Mouse (Mus musculus): Measurements from ENCODE around the gene Slc6a9. TPM values are rescaled to one million over a fixed set of nuclear protein-coding genes. Genes with fewer than 3 reads are reported as not detected.

Gene Slc6a9
- polyA plus RNA-seq, 1 experiment from 2014 or later: 16.6 TPM

GRCm38 (mm10) chr4:117830124-117830551, 4.2 kb upstream of the Slc6a9 start:
- 18% methylated on average over 5 of the region's 5 CpGs for WGBS
- no peaks in the 10 kb centered on the region for H3K36me3 ChIP-seq
- peak overlapping the region; percentile 32 for H3K4me2 ChIP-seq (replicated peaks)
- H3K27me3 ChIP-seq (replicated peaks): peaks cover 13% of the 10 kb centered on the region; the same call in 1 of the 2 replicates
- H3K9me3 ChIP-seq: no peaks in the 10 kb centered on the region
- ATAC-seq (ENCODE audit: low FRiP score, low read depth): no peak
- no peak overlapping the region for H3K27ac ChIP-seq
- H3K4me1 ChIP-seq: peaks cover 16% of the 10 kb centered on the region
- no peak overlapping the region for H3K4me3 ChIP-seq
- H3K9ac ChIP-seq: no peak overlapping the region

- WGBS: 93% methylated on average over 9 of the region's 9 CpGs
- peaks cover 13% of the 10 kb centered on the region; the same call in 1 of the 2 replicates for H3K27me3 ChIP-seq (replicated peaks)
- H3K27ac ChIP-seq: no peak overlapping the region
- ATAC-seq (ENCODE audit: low FRiP score, low read depth): no peak
- no peaks in the 10 kb centered on the region for H3K9me3 ChIP-seq
- H3K9ac ChIP-seq: no peak overlapping the region
- no peak overlapping the region for H3K4me2 ChIP-seq (replicated peaks)
- H3K4me1 ChIP-seq: peaks cover 16% of the 10 kb centered on the region
- no peaks in the 10 kb centered on the region for H3K36me3 ChIP-seq
- no peak overlapping the region for H3K4me3 ChIP-seq
These were observed 3.5 kb upstream of the Slc6a9 start for GRCm38 (mm10) chr4:117830801-117831200.

GRCm38 (mm10) chr4:117831499-117831898, 2.8 kb upstream of the Slc6a9 start:
- WGBS: 70% methylated on average over 2 of the region's 2 CpGs
- Histone ChIP-seq H3K36me3 (no peaks in the 10 kb centered on the region), H3K4me2 (replicated peaks) (no peak overlapping the region), H3K9me3 (no peaks in the 10 kb centered on the region), H3K27me3 (replicated peaks) (peaks cover 13% of the 10 kb centered on the region; the same call in 1 of the 2 replicates), H3K9ac (no peak overlapping the region), H3K27ac (no peak overlapping the region), H3K4me3 (no peak overlapping the region), H3K4me1 (peaks cover 16% of the 10 kb centered on the region)
- ATAC-seq (ENCODE audit: low FRiP score, low read depth): no peak

- H3K9me3 ChIP-seq: no peaks in the 10 kb centered on the region
- 85% methylated on average over 9 of the region's 9 CpGs for WGBS
- ATAC-seq (ENCODE audit: low FRiP score, low read depth): no peak
- no peaks in the 10 kb centered on the region for H3K36me3 ChIP-seq
- H3K4me2 ChIP-seq (replicated peaks): no peak overlapping the region
- no peak overlapping the region for H3K27ac ChIP-seq
- no peak overlapping the region for H3K9ac ChIP-seq
- H3K4me1 ChIP-seq: peaks cover 16% of the 10 kb centered on the region
- no peak overlapping the region for H3K4me3 ChIP-seq
- H3K27me3 ChIP-seq (replicated peaks): peaks cover 13% of the 10 kb centered on the region; the same call in 1 of the 2 replicates
These were observed 2.2 kb upstream of the Slc6a9 start for GRCm38 (mm10) chr4:117831920-117832691.

- peak overlapping the region; percentile 81 for H3K9ac ChIP-seq
- H3K27me3 ChIP-seq (replicated peaks): peaks cover 12% of the 10 kb centered on the region; the same call in 1 of the 2 replicates
- ATAC-seq (ENCODE audit: low FRiP score, low read depth): peak; percentile 49
- no peaks in the 10 kb centered on the region for H3K9me3 ChIP-seq
- no peaks in the 10 kb centered on the region for H3K36me3 ChIP-seq
- peak overlapping the region; percentile 79 for H3K4me3 ChIP-seq
- H3K4me2 ChIP-seq (replicated peaks): peak overlapping the region; percentile 97
- peaks cover 12% of the 10 kb centered on the region for H3K4me1 ChIP-seq
- 1% methylated on average over 36 of the region's 36 CpGs for WGBS
- H3K27ac ChIP-seq: 0 out of 2 replicates have a peak overlapping the region, but pooled peaks have one; percentile 46
These were observed 682 bp downstream of the Slc6a9 start for GRCm38 (mm10) chr4:117834845-117835530.

GRCm38 (mm10) chr4:117835531-117836111, 1.3 kb downstream of the Slc6a9 start:
- Histone ChIP-seq H3K27ac (peak overlapping the region; percentile 46), H3K4me1 (peaks cover 6% of the 10 kb centered on the region), H3K27me3 (replicated peaks) (peaks cover 6% of the 10 kb centered on the region; the same call in 1 of the 2 replicates), H3K9ac (peak overlapping the region; percentile 81), H3K4me3 (peak overlapping the region; percentile 79), H3K9me3 (no peaks in the 10 kb centered on the region), H3K36me3 (no peaks in the 10 kb centered on the region), H3K4me2 (replicated peaks) (peak overlapping the region; percentile 97)
- ATAC-seq (ENCODE audit: low FRiP score, low read depth): peak; percentile 53
- under 1% methylated on average over 60 of the region's 60 CpGs for WGBS

GRCm38 (mm10) chr4:117836204-117836767, 2.0 kb downstream of the Slc6a9 start:
- ATAC-seq (ENCODE audit: low FRiP score, low read depth): peak; percentile 86
- Histone ChIP-seq H3K9ac (peak overlapping the region; percentile 81), H3K36me3 (no peaks in the 10 kb centered on the region), H3K27ac (peak overlapping the region; percentile 46; the same call in 1 of the 2 replicates), H3K4me1 (peaks cover 6% of the 10 kb centered on the region), H3K27me3 (replicated peaks) (peaks cover 6% of the 10 kb centered on the region; the same call in 1 of the 2 replicates), H3K4me3 (peak overlapping the region; percentile 79), H3K9me3 (no peaks in the 10 kb centered on the region), H3K4me2 (replicated peaks) (peak overlapping the region; percentile 97)
- WGBS: under 1% methylated on average over 47 of the region's 48 CpGs

GRCm38 (mm10) chr4:117837271-117837670, 3.0 kb downstream of the Slc6a9 start:
- no peak for ATAC-seq (ENCODE audit: low FRiP score, low read depth)
- no peak overlapping the region for H3K4me2 ChIP-seq (replicated peaks)
- no peak overlapping the region for H3K9ac ChIP-seq
- peaks cover 6% of the 10 kb centered on the region; the same call in 1 of the 2 replicates for H3K27me3 ChIP-seq (replicated peaks)
- H3K4me3 ChIP-seq: no peak overlapping the region
- WGBS: 65% methylated on average over 4 of the region's 4 CpGs
- H3K9me3 ChIP-seq: no peaks in the 10 kb centered on the region
- H3K4me1 ChIP-seq: peaks cover 6% of the 10 kb centered on the region
- no peak overlapping the region for H3K27ac ChIP-seq
- H3K36me3 ChIP-seq: no peaks in the 10 kb centered on the region

GRCm38 (mm10) chr4:117839366-117839765, 5.1 kb downstream of the Slc6a9 start:
- H3K9ac ChIP-seq: no peak overlapping the region
- peaks cover 5% of the 10 kb centered on the region for H3K4me1 ChIP-seq
- no peak overlapping the region for H3K27ac ChIP-seq
- H3K9me3 ChIP-seq: no peaks in the 10 kb centered on the region
- H3K4me3 ChIP-seq: no peak overlapping the region
- no peak overlapping the region for H3K4me2 ChIP-seq (replicated peaks)
- WGBS: 75% methylated on average over 6 of the region's 6 CpGs
- H3K36me3 ChIP-seq: no peaks in the 10 kb centered on the region
- no peaks in the 10 kb centered on the region for H3K27me3 ChIP-seq (replicated peaks)
- ATAC-seq (ENCODE audit: low FRiP score, low read depth): no peak

- Histone ChIP-seq H3K9ac (no peak overlapping the region), H3K4me3 (no peak overlapping the region), H3K27me3 (replicated peaks) (no peaks in the 10 kb centered on the region), H3K4me1 (0 out of 2 replicates have a peak, but pooled peaks cover 6% of the 10 kb centered on the region), H3K36me3 (no peaks in the 10 kb centered on the region), H3K4me2 (replicated peaks) (no peak overlapping the region), H3K27ac (no peak overlapping the region), H3K9me3 (no peaks in the 10 kb centered on the region)
- no peak for ATAC-seq (ENCODE audit: low FRiP score, low read depth)
- 88% methylated on average over 5 of the region's 5 CpGs for WGBS
These were observed 6.5 kb downstream of the Slc6a9 start for GRCm38 (mm10) chr4:117840821-117841220.

- H3K27me3 ChIP-seq (replicated peaks): no peaks in the 10 kb centered on the region
- WGBS: 64% methylated on average over 3 of the region's 3 CpGs
- 0 out of 2 replicates have a peak, but pooled peaks cover 6% of the 10 kb centered on the region for H3K4me1 ChIP-seq
- no peaks in the 10 kb centered on the region for H3K9me3 ChIP-seq
- no peak overlapping the region for H3K4me2 ChIP-seq (replicated peaks)
- no peak overlapping the region for H3K27ac ChIP-seq
- H3K9ac ChIP-seq: no peak overlapping the region
- no peak overlapping the region for H3K4me3 ChIP-seq
- ATAC-seq (ENCODE audit: low FRiP score, low read depth): no peak
- H3K36me3 ChIP-seq: no peaks in the 10 kb centered on the region
These were observed 7.3 kb downstream of the Slc6a9 start for GRCm38 (mm10) chr4:117841566-117841965.

GRCm38 (mm10) chr4:117843101-117843500, 8.8 kb downstream of the Slc6a9 start:
- 0 out of 2 replicates have a peak, but pooled peaks cover 11% of the 10 kb centered on the region for H3K4me1 ChIP-seq
- no peak overlapping the region for H3K4me3 ChIP-seq
- H3K36me3 ChIP-seq: no peaks in the 10 kb centered on the region
- no peak overlapping the region for H3K9ac ChIP-seq
- ATAC-seq (ENCODE audit: low FRiP score, low read depth): no peak
- H3K27ac ChIP-seq: no peak overlapping the region
- H3K27me3 ChIP-seq (replicated peaks): no peaks in the 10 kb centered on the region
- H3K4me2 ChIP-seq (replicated peaks): no peak overlapping the region
- H3K9me3 ChIP-seq: no peaks in the 10 kb centered on the region
- 91% methylated on average over 5 of the region's 5 CpGs for WGBS

Data from neural tube, embryonic 12.5 days (tissue).